Mouse (Mus musculus): ENCODE results near the gene Camsap2. TPM values are rescaled to one million over a fixed set of nuclear protein-coding genes. Genes with fewer than 3 reads are reported as not detected.

Gene Camsap2
- total RNA-seq, 2 experiments from 2014 or later = 46.6 to 48.1 TPM

GRCm38 (mm10) chr1:136344281-136344680, 1.6 kb downstream of the Camsap2 start:
- DNase-seq = no peak

- DNase-seq = no peak
Measured at GRCm38 (mm10) chr1:136343727-136344126, 2.2 kb downstream of the Camsap2 start.

DNA sequence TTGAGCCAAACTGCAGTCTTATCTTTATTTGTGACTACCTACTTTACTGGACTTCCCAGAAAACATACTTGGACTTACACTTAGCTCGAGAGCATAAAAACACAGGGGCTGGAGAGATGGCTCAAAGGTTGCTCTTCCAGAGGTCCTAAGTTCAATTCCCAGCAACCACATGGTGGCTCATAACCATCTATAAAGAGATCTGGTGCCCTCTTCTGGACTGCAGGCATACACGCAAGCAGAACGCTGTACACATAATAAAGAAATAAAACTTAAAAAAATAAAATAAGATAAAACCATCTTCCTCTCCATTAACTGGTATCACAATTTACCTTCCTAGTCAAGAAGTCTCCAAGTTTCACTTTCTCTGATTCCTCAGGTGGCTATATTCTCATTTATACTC, 5.4 kb downstream of the Camsap2 start:
- DNase-seq = no peak

DNA sequence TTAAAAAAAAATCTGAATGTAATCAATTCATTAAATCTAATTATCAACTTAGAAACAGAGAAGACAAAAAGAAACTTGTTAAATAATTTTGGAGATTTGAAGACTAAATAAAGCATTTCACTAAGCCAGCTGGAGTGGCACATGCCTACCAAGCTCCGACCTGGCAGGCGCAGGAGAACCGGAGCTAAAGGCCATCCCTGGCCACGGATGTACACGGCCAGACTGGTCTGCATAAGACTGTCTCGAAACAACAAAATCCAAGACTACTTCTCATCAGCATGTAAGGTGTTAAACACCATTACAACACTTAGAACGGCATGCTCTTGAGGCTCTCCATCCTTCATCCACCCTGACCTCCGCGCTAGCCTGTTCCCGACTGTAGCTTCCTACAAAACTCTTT, 11.2 kb downstream of the Camsap2 start:
- DNase-seq = no peak

GRCm38 (mm10) chr1:136333512-136333911, 12.4 kb downstream of the Camsap2 start:
- DNase-seq = no peak

DNA sequence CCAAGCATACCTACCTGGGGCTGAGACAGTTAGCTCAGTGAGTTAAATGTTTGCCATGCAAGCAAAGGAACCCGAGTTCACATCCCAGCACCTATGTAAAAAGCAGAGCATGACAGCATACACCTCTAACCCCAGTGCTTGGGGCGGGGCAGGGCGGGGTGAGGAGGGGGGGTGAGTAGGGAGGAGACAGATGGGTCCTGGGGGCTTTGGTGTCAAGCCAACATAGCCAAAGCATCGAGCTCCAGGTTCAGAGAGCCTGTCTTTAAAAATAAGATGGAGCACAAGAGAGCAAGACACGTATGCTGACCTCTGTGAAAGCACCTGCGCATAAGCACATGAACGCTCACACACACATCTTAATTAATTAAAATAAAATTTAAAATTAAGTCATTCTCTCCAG, 12.8 kb downstream of the Camsap2 start:
- no peak for DNase-seq

DNA sequence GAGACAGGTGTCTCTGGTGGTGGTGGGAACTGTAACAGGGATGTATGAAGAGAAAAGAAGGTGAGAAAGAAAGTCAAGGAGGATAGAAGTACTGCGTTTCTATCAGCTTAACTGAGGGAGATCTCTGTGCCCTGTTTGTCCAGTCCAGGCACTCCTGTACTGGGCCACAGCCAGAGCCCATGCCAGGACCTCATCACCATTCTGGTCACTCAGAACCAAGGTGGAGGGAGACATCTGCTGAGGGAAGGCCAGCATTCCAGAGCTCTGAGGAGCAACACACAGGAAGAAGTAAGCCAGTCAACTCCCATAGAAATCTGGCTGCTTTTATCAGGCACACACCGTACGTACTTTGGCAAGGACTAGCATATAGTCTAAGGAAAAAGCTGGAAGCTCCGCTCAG, 14.1 kb downstream of the Camsap2 start:
- no peak for DNase-seq

GRCm38 (mm10) chr1:136329426-136329825, 16.5 kb downstream of the Camsap2 start:
- DNase-seq = no peak

DNA sequence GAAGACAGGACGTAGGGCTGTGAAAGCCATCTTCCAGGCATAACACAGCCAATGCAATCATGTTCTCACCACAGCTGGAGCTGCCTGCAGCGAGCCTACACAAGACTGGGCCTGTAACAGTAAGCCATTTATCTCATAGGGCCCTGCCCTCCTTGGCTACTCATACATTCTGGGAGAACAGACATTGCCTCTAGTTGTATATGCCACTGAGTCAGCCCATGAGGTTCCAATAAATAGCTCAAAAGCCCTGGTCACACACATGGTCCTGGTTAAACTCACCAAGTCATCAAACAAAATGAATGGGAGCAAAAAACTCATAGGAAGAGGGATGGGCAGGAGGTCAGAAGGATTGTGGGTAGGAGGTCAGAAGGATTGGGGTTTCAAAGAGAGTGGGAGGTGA, 17.3 kb downstream of the Camsap2 start:
- no peak for DNase-seq

DNA sequence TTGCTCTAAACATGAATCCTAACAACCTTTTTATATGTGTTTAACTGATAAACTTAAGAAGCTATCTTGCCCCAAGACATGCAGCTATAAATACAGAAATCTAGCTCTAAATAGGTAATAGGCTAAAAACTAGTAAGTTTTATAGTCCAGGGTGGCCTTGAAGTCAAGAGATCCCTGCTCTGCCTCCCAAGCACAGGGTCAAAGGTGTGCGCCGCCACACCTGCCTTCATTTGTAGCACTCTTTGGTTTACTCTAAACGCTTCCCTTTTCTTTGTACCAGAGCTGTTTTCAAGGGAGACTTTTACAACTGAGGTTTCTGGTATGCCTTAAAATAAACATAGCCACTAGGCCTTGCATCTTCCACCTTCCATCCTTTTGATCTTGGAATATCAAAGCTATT, 18.3 kb downstream of the Camsap2 start:
- no peak for DNase-seq

DNA sequence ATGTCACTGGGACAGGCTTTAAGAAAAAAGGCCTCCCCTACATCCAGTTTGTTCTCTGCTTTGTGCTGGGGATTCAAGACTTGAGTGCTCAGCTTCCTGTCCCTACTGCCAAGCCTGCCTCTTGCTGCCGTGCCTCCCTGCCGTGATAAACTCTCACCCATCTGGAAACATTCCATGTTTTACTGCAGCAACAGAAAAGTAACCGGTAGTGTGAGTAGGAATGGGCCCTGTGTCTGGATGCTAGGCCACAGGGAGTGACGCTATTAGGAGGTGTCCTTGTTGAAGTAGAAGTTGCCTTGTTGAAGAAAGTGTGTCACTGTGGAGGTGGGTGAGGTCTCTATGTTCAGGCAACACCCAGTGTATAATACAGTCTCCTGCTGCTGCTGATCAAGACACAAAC, 20.0 kb downstream of the Camsap2 start:
- peak; percentile 45 for DNase-seq

GRCm38 (mm10) chr1:136322331-136322730, 23.6 kb downstream of the Camsap2 start:
- no peak for DNase-seq

DNA sequence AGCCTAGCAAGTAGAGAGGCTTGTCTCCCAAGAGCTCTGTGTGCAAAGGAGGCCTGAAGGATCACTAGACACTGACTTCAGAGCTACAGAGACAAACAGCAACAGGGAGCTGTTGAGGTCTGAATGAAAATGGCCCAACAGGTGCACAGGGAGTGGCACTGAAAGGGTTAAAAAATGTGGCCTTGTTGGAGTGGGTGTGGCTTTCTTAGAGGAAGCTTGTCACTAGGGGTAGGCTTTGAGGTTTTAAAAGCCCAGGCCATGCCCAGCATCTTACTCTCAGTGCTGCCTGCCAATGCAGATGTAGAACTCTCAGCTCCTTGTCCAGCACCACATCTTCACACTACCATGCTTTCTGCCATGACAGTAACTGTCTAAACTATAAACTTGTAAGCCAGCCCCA, 29.6 kb downstream of the Camsap2 start:
- DNase-seq = no peak

- DNase-seq = no peak
Measured at GRCm38 (mm10) chr1:136309193-136309592, 36.7 kb downstream of the Camsap2 start.

DNA sequence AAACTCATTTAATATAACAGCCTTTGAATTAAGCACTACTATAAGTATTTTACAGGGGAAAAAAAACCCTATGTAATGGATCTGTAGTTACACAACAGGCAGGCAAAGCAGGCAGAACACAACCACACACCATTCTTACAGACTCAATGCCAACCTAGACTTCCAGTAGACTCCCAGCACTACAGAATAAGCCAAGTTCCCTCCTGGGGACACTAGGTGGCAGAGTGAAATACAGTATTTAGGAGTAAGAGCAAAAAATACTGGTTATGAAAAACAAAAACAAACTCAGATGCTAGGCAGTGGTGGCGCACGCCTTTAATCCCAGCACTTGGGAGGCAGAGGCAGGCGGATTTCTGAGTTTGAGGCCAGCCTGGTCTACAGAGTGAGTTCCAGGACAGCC, 39.5 kb downstream of the Camsap2 start:
- peak; percentile 57 for DNase-seq

DNA sequence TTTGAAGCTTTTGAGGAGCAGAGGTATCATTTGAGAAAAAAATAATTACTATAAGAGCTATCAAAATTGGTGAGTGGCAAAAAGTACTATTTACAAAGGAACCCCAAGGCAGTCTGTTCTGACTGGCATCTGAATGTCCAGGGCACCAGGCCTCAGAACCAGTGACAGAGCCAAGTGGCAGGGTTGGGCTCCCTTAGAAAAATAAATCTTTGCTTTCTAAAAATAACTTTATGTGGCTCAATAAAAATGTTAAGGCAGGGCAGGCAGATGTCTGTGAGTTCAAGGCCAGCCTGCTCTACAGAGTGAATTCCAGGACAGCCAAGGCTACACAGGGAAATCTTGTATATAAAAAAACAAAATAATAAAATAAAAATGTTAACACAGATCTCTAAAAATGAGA, 51.9 kb downstream of the Camsap2 start:
- peak; percentile 18 for DNase-seq

DNA sequence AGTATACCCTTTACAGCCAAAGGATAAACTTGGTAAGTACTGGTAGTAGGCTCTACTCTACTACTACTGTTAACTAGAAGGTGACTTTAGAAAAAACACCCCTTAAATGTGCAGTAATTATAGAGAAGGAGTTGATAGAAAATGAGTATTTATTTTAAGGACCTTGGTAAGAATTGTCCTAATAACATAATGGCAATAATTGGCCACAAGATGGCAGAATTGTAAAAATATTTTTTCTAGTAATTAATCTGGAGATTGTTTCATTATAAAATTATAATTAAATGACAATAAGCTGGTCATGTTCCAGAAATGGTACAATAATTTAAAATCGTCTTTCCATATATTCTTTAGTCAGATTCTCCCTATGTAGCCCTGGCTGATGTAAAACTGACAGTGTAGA, 56.1 kb downstream of the Camsap2 start:
- DNase-seq = no peak

DNA sequence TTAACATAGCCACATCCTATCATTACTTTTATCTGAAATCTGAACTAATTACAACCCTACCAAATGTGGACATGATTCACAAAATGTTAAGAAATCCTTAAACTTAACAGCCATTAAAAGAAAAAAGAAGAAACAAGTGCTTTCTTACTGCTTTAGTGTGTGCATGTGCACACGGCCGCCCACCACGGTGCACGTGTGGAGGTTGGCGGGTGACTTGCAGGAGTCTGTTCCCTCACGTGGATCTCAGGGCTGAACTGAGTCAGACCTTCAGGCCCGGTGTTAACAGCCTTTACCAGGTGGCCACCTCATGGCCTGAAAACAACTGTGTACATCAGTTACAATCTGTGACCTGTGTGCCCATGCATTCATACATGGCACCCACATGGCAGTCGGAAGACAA, 68.5 kb downstream of the Camsap2 start:
- no peak for DNase-seq

DNA sequence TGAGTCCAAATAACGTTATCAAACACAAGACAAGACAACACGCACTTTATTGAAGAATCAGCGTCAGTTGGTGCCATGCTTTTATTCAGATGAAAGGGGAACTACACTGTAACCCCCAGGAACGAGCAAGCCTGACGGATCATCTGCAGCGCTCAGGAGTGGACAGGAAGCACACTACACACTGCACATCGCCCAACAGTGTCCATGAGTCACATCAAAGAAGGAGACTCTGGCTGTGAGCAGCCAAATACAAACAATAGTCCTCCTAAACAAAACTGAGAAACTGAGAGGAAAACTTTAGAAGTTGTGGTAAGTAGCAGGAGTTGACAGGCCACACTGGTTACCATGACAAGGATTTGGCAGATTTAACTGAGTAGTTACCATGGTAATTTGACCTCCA, 77.7 kb downstream of the Camsap2 start:
- DNase-seq = no peak

GRCm38 (mm10) chr1:136266127-136266526, 79.8 kb downstream of the Camsap2 start:
- no peak for DNase-seq

DNA sequence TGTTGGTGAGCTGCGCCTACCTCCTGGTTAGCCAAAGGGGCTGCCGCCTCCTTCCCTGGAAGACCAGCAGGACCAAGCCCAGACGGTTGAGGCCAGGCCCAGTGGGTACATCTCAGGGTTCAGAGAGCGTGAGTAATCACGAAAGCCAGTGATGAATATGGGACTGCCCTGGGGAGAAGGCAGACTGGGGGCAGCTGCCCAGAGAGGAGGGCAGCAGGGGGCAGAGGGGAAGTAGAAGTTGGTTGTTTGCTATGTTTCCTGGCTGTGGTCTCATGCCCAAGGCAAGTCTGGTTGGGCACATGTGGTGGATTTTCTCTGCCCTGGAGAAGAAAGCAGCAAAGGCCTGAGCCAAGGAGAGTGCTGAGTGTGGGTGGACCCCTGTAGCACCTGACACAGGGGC, 82.5 kb downstream of the Camsap2 start:
- no peak for DNase-seq

- DNase-seq = no peak
Measured at GRCm38 (mm10) chr1:136260635-136261238, 85.2 kb downstream of the Camsap2 start, which contains the start of gene Gpr25. Gene Gpr25 (minus strand): TSS chr1:136260873.

DNA sequence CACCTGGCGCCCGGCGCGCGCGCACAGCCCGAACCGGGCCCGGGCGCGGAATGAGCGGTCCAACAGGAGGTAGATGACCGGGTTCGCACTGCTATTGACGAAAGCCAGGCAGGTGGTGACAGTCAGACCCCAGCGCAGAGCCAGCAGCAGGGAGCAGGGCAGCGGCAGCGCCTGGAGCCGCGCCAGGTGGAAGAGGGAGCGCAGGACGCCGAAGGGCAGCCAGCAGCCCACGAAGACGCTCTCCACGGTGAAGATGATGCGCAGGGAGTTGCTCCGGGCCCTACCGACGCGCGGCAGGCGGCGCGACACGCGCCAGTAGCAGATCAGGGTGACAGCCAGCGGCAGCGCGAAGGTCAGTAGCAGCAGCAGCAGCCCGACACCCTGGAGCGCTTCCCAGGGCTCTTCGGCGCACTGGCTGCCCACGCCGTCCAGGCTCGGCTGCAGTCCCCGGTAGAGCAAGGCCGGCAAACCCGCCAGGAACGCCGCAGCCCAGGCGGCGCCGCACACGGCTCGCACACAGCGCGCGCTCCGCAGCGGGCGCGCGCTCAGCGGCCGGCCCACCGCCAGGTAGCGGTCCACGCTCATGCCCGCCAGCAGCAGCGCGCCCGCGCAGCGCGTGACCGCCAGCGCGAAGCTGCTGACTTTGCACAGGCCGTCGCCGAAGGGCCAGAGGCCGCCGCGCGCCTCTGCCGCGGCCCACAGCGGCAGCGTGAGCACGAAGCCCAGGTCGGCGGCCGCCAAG, 85.8 kb downstream of the Camsap2 start:
- peak; percentile 70 for DNase-seq

GRCm38 (mm10) chr1:136259543-136259892, 86.4 kb downstream of the Camsap2 start:
- DNase-seq = no peak
